Mouse (Mus musculus) cortical plate, adult 2 months (tissue): ENCODE results near the gene Odf2l. TPM values are rescaled to one million over a fixed set of nuclear protein-coding genes. Genes with fewer than 3 reads are reported as not detected.
A peak's percentile ranks its signal among the peaks of the same experiment; 100 is the strongest.

Experiments used
- H3K27ac ChIP-seq: fragments of 200-500 bp; 2 replicates; pipeline ENCODE4 v1.5.1; 2012; ENCODE audit warnings: low read length, control low read depth, inconsistent platforms; ENCODE audit not compliant: insufficient read depth
- H3K4me1 ChIP-seq: fragments of 200-500 bp; 2 replicates; pipeline ENCODE4 v1.6.1; 2011; ENCODE audit warnings: low read length; ENCODE audit not compliant: control insufficient read depth, insufficient read depth
- H3K4me3 ChIP-seq: fragments of 200-500 bp; 2 replicates; pipeline ENCODE4 v1.5.1; 2011; ENCODE audit warnings: mild to moderate bottlenecking, low read length, control low read depth; ENCODE audit not compliant: insufficient read depth
- CTCF ChIP-seq: fragments of 200-500 bp; IDR thresholded peaks from 2 replicates; pipeline ENCODE4 v1.5.1; 2011; ENCODE audit warnings: mild to moderate bottlenecking, control low read depth, low read length; ENCODE audit not compliant: insufficient read depth; ENCODE audit errors: extremely low read depth
- POLR2A ChIP-seq: fragments of 200-500 bp; IDR thresholded peaks from 2 replicates; pipeline ENCODE4 v1.6.1; 2011; ENCODE audit warnings: mild to moderate bottlenecking, low read length, control low read depth; ENCODE audit not compliant: insufficient read depth; ENCODE audit errors: extremely low read depth
- polyA plus RNA-seq: library from polyadenylated mRNA; depleted of rRNA; stranded (reverse); fragments of >200 nt; gene quantifications from 2 replicates; pipeline ENCODE4 v1.2.3, GENCODE M21; 2012

Gene Odf2l
- polyA plus RNA-seq, 1 experiment = 15.9 TPM

- H3K27ac ChIP-seq = no peak overlapping the region
- no peak overlapping the region for H3K4me3 ChIP-seq
- no peaks in the 10 kb centered on the region for H3K4me1 ChIP-seq
- TF ChIP-seq POLR2A (no peak), CTCF (no peak)
These were observed 15.1 kb upstream of the Odf2l start for GRCm38 (mm10) chr3:145103321-145103720.

GRCm38 (mm10) chr3:145103770-145104169 lies 14.6 kb upstream of the Odf2l start:
- Histone ChIP-seq H3K27ac (no peak overlapping the region), H3K4me3 (no peak overlapping the region), H3K4me1 (no peaks in the 10 kb centered on the region)
- TF ChIP-seq CTCF = no peak
- no peak for TF ChIP-seq POLR2A

GRCm38 (mm10) chr3:145105076-145105772 lies 13.2 kb upstream of the Odf2l start:
- Histone ChIP-seq H3K4me3 (no peak overlapping the region), H3K4me1 (no peaks in the 10 kb centered on the region), H3K27ac (no peak overlapping the region)
- TF ChIP-seq POLR2A (no peak), CTCF (no peak)

GRCm38 (mm10) chr3:145105773-145106504 lies 12.4 kb upstream of the Odf2l start:
- TF ChIP-seq CTCF (0 out of 2 replicates have a peak, but pooled peaks have one; percentile 21), POLR2A (no peak)
- Histone ChIP-seq H3K27ac (no peak overlapping the region), H3K4me1 (no peaks in the 10 kb centered on the region), H3K4me3 (no peak overlapping the region)

- no peak for TF ChIP-seq POLR2A
- TF ChIP-seq CTCF = no peak
- Histone ChIP-seq H3K4me1 (no peaks in the 10 kb centered on the region), H3K27ac (no peak overlapping the region), H3K4me3 (no peak overlapping the region)
These were observed 3.2 kb upstream of the Odf2l start for GRCm38 (mm10) chr3:145115169-145115568.

- no peak overlapping the region for H3K27ac ChIP-seq
- TF ChIP-seq CTCF (no peak), POLR2A (no peak)
- H3K4me1 ChIP-seq = no peaks in the 10 kb centered on the region
- H3K4me3 ChIP-seq = peak overlapping the region; percentile 92; the same call in 1 of the 2 replicates
These were observed 751 bp upstream of the Odf2l start for GRCm38 (mm10) chr3:145117637-145118036.

- H3K27ac ChIP-seq = peak overlapping the region; percentile 79
- H3K4me1 ChIP-seq = no peaks in the 10 kb centered on the region
- peak overlapping the region; percentile 92 for H3K4me3 ChIP-seq
- no peak for TF ChIP-seq CTCF
These were observed 592 bp downstream of the Odf2l start for GRCm38 (mm10) chr3:145119002-145119358.

GRCm38 (mm10) chr3:145119425-145119824 lies 1.0 kb downstream of the Odf2l start:
- no peaks in the 10 kb centered on the region for H3K4me1 ChIP-seq
- TF ChIP-seq CTCF (no peak), POLR2A (no peak)
- peak overlapping the region; percentile 92; the same call in 1 of the 2 replicates for H3K4me3 ChIP-seq
- no peak overlapping the region for H3K27ac ChIP-seq

GRCm38 (mm10) chr3:145126618-145127017 lies 8.2 kb downstream of the Odf2l start:
- no peak overlapping the region for H3K27ac ChIP-seq
- no peak overlapping the region for H3K4me3 ChIP-seq
- TF ChIP-seq CTCF (no peak), POLR2A (no peak)

GRCm38 (mm10) chr3:145129356-145129755 lies 11.0 kb downstream of the Odf2l start:
- no peak overlapping the region for H3K27ac ChIP-seq
- H3K4me3 ChIP-seq = no peak overlapping the region
- no peaks in the 10 kb centered on the region for H3K4me1 ChIP-seq
- no peak for TF ChIP-seq POLR2A
- no peak for TF ChIP-seq CTCF

More at GRCm38 (mm10) chr3:145126618-145127017, 8.2 kb downstream of the Odf2l start:
- no peaks in the 10 kb centered on the region for H3K4me1 ChIP-seq
